Mouse (Mus musculus) stomach, postnatal 0 days (tissue): Measurements from ENCODE around the gene Phospho1.

Experiments
- CTCF ChIP-seq: IDR thresholded peaks from 2 replicates; pipeline ENCODE4 v1.5.1; 2016; ENCODE audit warnings: antibody characterized with exemption, low read depth, mild to moderate bottlenecking, moderate library complexity
- EP300 ChIP-seq: optimal IDR thresholded peaks from 2 replicates; pipeline ENCODE3; 2016; ENCODE audit warnings: antibody characterized with exemption

DNA sequence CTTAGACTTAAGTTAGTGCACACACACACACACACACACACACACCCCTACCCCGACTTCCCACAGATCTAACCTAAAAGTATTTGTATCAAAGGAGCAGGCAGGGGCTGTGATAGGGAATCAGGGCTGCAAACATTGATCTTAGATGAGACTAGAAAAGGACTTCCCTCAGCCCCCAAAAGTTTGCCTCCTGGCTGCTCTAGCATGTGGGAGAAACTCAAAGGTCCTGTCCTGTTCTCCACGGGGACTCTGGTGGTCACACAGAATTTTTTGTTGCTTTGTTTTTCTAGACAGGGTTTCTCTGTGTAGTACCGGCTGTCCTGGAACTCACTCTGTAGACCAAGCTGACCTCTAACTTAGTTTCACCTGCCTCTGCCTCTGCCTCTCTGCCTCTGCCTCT lies 1.3 kb downstream of the Phospho1 start:
- TF ChIP-seq CTCF (no peak), EP300 (no peak)
